Mouse (Mus musculus) MEL (cell line): ENCODE results near the gene Prex1.

Experiments
- CHD2 ChIP-seq: IDR thresholded peaks from 2 replicates; pipeline ENCODE4 v1.6.1; 2011; ENCODE audit warnings: low read length, improper control_type of control experiment
- CTCF ChIP-seq, 3 experiments: IDR thresholded peaks in 2 of 3; conservative IDR thresholded peaks in 1 of 3; 2 replicates each; pipeline ENCODE4 v1.5.1; 2011 to 2012; ENCODE audit warnings: low read length in 3 of 3, low read depth in 2 of 3, mild to moderate bottlenecking in 2 of 3, improper control_type of control experiment in 1 of 3, inconsistent platforms in 1 of 3, mixed read lengths in 1 of 3, moderate library complexity in 1 of 3; ENCODE audit not compliant: control insufficient read depth in 1 of 3, insufficient read depth in 1 of 3, poor library complexity in 1 of 3, severe bottlenecking in 1 of 3
- GATA1 ChIP-seq: IDR thresholded peaks from 2 replicates; pipeline ENCODE4 v1.6.1; 2011; ENCODE audit warnings: low read depth, low read length, improper control_type of control experiment
- POLR2A ChIP-seq, 2 experiments: IDR thresholded peaks; 2 replicates each; pipeline ENCODE4 v1.6.1; 2011 to 2012; ENCODE audit warnings: low read length in 2 of 2, mild to moderate bottlenecking in 2 of 2, control low read depth in 1 of 2, improper control_type of control experiment in 1 of 2, low read depth in 1 of 2, moderate library complexity in 1 of 2; ENCODE audit not compliant: control insufficient read depth in 1 of 2, insufficient read depth in 1 of 2, poor library complexity in 1 of 2
- POLR2AphosphoS2 ChIP-seq: IDR thresholded peaks from 2 replicates; pipeline ENCODE4 v1.6.1; 2011; ENCODE audit warnings: low read length, improper control_type of control experiment

DNA sequence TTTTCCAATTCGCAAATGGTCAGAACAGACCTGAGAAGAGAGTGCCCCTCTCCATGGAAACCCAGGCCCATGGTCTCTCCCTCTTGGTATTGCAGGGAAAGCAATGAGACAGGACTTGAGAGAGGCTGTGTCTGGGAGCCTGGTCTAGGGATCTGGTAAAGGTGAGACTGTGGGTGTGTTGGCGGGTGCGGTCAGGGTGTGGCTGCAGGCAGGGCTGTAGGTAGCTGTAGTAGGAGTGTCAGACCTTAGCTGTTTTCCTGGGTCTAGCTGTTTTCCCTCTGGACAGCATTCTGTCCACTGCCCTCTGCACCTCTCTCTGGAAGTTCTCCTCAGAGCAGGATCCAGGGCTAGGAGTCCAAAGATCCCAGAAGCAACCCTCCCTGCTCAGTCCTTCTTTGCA, 141.3 kb downstream of the Prex1 start:
- TF ChIP-seq POLR2AphosphoS2 (no peak), GATA1 (no peak), CTCF (IDR thresholded peaks at IDR 0.05 in 2 of 3, conservative IDR thresholded peaks at IDR 0.05 in 1 of 3; ENCODE audit: control insufficient read depth in 1 of 3, insufficient read depth in 1 of 3, low read depth in 2 of 3, low read length in 3 of 3, poor library complexity in 1 of 3, severe bottlenecking in 1 of 3) (no peak), CHD2 (no peak), POLR2A (IDR thresholded peaks at IDR 0.05; ENCODE audit: control insufficient read depth in 1 of 2, insufficient read depth in 1 of 2, low read depth in 1 of 2, low read length in 2 of 2, poor library complexity in 1 of 2) (no peak)
